In genomic region chr10:39562383-39562782, GRCm38 (mm10) we compare ENCODE assay signal across 20 mouse cellular contexts. TPM values are rescaled to one million over a fixed set of nuclear protein-coding genes. Genes with fewer than 3 reads are reported as not detected.
A peak's percentile ranks its signal among the peaks of the same experiment; 100 is the strongest.
DNase-seq lines count a peak whose midpoint lies in the region; ATAC-seq and TF ChIP-seq lines count a peak whose summit lies in the region.
"Had no signal": no experiment of that assay in that cellular context is flagged by ENCODE, and none has a peak within 500 bp of the region (broad histone marks: within the 10 kb centered on the region; RNA-seq: fewer than 3 reads in every experiment).

No protein-coding gene starts in this region.

- 47% methylated on average over 2 of the region's 2 CpGs for WGBS in kidney, embryonic 15.5 days
- whole genome bisulfite sequencing in stomach, embryonic 14.5 days: 76% methylated on average over 2 of the region's 2 CpGs
- 81% methylated on average over 2 of the region's 2 CpGs for WGBS in stomach, postnatal 0 days

- H3K36me3 ChIP-seq in kidney, embryonic 15.5 days: no peaks in the 10 kb centered on the region
- no peaks in the 10 kb centered on the region; the same call in 1 of the 2 replicates for H3K36me3 ChIP-seq in stomach, embryonic 14.5 days (ENCODE audit: control insufficient read depth, insufficient read depth, low read length)
- no peaks in the 10 kb centered on the region for H3K36me3 ChIP-seq in stomach, postnatal 0 days (ENCODE audit: control insufficient read depth, insufficient read depth, low read length)

- peak; percentile 32 to 56 for DNase-seq in cerebellum, postnatal 25 days
- no peak for DNase-seq in cerebellum, adult 11-12 months
- DNase-seq in kidney, adult 11 months: no peak
- no peak for DNase-seq in stomach, postnatal 0 days (ENCODE audit: low spot score)
- DNase-seq in gastrocnemius, adult 18-20 months (ENCODE audit: low spot score): no peak
- DNase-seq: adrenal gland, postnatal 14 days; cerebellum, adult 9-10 months; embryo, embryonic 11 days; gastrocnemius, postnatal 10 days; kidney, postnatal 4 days; right cerebral cortex, adult 18-20 months had no signal

- no peak for TF ChIP-seq EP300 in stomach, postnatal 0 days (optimal IDR thresholded peaks at IDR 0.05)

- no peaks in the 10 kb centered on the region for H3K27me3 ChIP-seq in kidney, embryonic 15.5 days
- no peaks in the 10 kb centered on the region for H3K27me3 ChIP-seq in stomach, embryonic 14.5 days (ENCODE audit: control insufficient read depth, insufficient read depth, low read length)
- no peaks in the 10 kb centered on the region for H3K27me3 ChIP-seq in stomach, postnatal 0 days (ENCODE audit: control insufficient read depth, insufficient read depth, low read length)
- H3K27me3 ChIP-seq: neural tube, embryonic 15.5 days had no signal

- H3K4me3 ChIP-seq in kidney, embryonic 15.5 days (replicated peaks): no peak overlapping the region
- H3K4me3 ChIP-seq in stomach, embryonic 14.5 days (ENCODE audit: low read depth, low read length): no peak overlapping the region
- no peak overlapping the region for H3K4me3 ChIP-seq in stomach, postnatal 0 days (ENCODE audit: low read depth, low read length)
- H3K4me3 ChIP-seq: heart, embryonic 10.5 days; neural tube, embryonic 15.5 days had no signal

- H3K4me2 ChIP-seq in kidney, embryonic 15.5 days: no peak overlapping the region
- H3K4me2 ChIP-seq in stomach, embryonic 14.5 days (replicated peaks; ENCODE audit: low read depth, low read length): no peak overlapping the region
- no peak overlapping the region for H3K4me2 ChIP-seq in stomach, postnatal 0 days (replicated peaks; ENCODE audit: low read depth)
- H3K4me2 ChIP-seq: neural tube, embryonic 15.5 days had no signal

- TF ChIP-seq CTCF in stomach, postnatal 0 days (IDR thresholded peaks at IDR 0.05; ENCODE audit: low read depth): no peak

- peaks cover 79% of the 10 kb centered on the region for H3K4me1 ChIP-seq in kidney, embryonic 15.5 days
- peaks cover 31% of the 10 kb centered on the region for H3K4me1 ChIP-seq in stomach, embryonic 14.5 days (ENCODE audit: control insufficient read depth, insufficient read depth, low read length)
- H3K4me1 ChIP-seq in stomach, postnatal 0 days (replicated peaks; ENCODE audit: control insufficient read depth, insufficient read depth): no peaks in the 10 kb centered on the region; the same call in 1 of the 2 replicates

- H3K9ac ChIP-seq in kidney, embryonic 15.5 days: no peak overlapping the region
- H3K9ac ChIP-seq in stomach, embryonic 14.5 days (replicated peaks; ENCODE audit: low read depth, low read length): no peak overlapping the region
- no peak overlapping the region for H3K9ac ChIP-seq in stomach, postnatal 0 days (ENCODE audit: low read length)
- H3K9ac ChIP-seq: neural tube, embryonic 15.5 days had no signal

- H3K27ac ChIP-seq in kidney, embryonic 15.5 days: peak overlapping the region; percentile 59
- H3K27ac ChIP-seq in stomach, embryonic 14.5 days (ENCODE audit: low read length): peak overlapping the region; percentile 80; the same call in 1 of the 2 replicates
- no peak overlapping the region for H3K27ac ChIP-seq in stomach, postnatal 0 days (replicated peaks)
- H3K27ac ChIP-seq: macrophage; neural tube, embryonic 15.5 days had no signal

- no peak for ATAC-seq in kidney, embryonic 15.5 days (replicated peaks; ENCODE audit: low FRiP score)
- no peak for ATAC-seq in stomach, embryonic 14.5 days (ENCODE audit: insufficient number of reproducible peaks, insufficient read depth, low FRiP score, low read depth)
- ATAC-seq in stomach, postnatal 0 days (ENCODE audit: low FRiP score, low TSS enrichment): no peak
- ATAC-seq: CD4-positive, CD25-positive, alpha-beta regulatory T cell, adult 4 months; forebrain, embryonic 14.5 days; inflammation-experienced regulatory T-cells, adult 6 months; lung, postnatal 0 days had no signal

- no peaks in the 10 kb centered on the region for H3K9me3 ChIP-seq in kidney, embryonic 15.5 days (replicated peaks)
- H3K9me3 ChIP-seq in stomach, embryonic 14.5 days (ENCODE audit: control insufficient read depth, low read depth, low read length): no peaks in the 10 kb centered on the region
- H3K9me3 ChIP-seq in stomach, postnatal 0 days (ENCODE audit: control insufficient read depth, low read length): no peaks in the 10 kb centered on the region
- H3K9me3 ChIP-seq: heart, embryonic 10.5 days; neural tube, embryonic 15.5 days had no signal

RNA-seq across cellular contexts. Expression of gene Traf3ip2, which starts 50.4 kb away (rescaled TPM):
- polyA plus RNA-seq in kidney, embryonic 15.5 days (2015; fragmentation: Nextera tagmentation; extraction: Ambion mirVana): 15.9 and 18.5 TPM in 2 replicates
- 30.2 and 32.6 TPM in 2 replicates for polyA plus RNA-seq in stomach, embryonic 14.5 days (2014; fragmentation: Nextera tagmentation; extraction: Ambion mirVana)
- 19.4 and 24.1 TPM in 2 replicates for polyA plus RNA-seq in stomach, postnatal 0 days (2015; fragmentation: Nextera tagmentation; extraction: Ambion mirVana)
- total RNA-seq in gastrocnemius, adult 18-20 months (2021): 1 to 10 TPM; 2.5 to 3.9 TPM

Comparison
In these comparisons a context has a peak if more than half of its experiments do, and no peak if none do; other contexts are left out.
1. DNase-seq: peak in cerebellum, postnatal 25 days (2 of 2); none in cerebellum, adult 11-12 months (single experiment), kidney, adult 11 months (single experiment), stomach, postnatal 0 days (single experiment) and gastrocnemius, adult 18-20 months (single experiment).